Mouse (Mus musculus) ES-E14 (cell line): ENCODE results near the gene Metap1.

Experiments used
- CHD2 ChIP-seq: IDR thresholded peaks from 2 replicates; pipeline ENCODE4 v1.6.1; 2014; ENCODE audit warnings: mild to moderate bottlenecking, low read depth, low read length, inconsistent platforms
- HCFC1 ChIP-seq: IDR thresholded peaks from 2 replicates; pipeline ENCODE4 v1.6.1; 2012; ENCODE audit warnings: low read length, inconsistent platforms, borderline replicate concordance; ENCODE audit not compliant: insufficient read depth
- MAFK ChIP-seq: IDR thresholded peaks from 2 replicates; pipeline ENCODE4 v1.6.1; 2014; ENCODE audit warnings: mild to moderate bottlenecking, low read depth, low read length, inconsistent platforms; ENCODE audit not compliant: insufficient read depth
- ZC3H11A ChIP-seq: IDR thresholded peaks from 2 replicates; pipeline ENCODE4 v1.6.1; 2012; ENCODE audit warnings: low read depth, mild to moderate bottlenecking, inconsistent platforms, low read length, borderline replicate concordance
- ZNF384 ChIP-seq: IDR thresholded peaks from 2 replicates; pipeline ENCODE4 v1.6.1; 2012; ENCODE audit warnings: low read depth, low read length, inconsistent platforms

DNA sequence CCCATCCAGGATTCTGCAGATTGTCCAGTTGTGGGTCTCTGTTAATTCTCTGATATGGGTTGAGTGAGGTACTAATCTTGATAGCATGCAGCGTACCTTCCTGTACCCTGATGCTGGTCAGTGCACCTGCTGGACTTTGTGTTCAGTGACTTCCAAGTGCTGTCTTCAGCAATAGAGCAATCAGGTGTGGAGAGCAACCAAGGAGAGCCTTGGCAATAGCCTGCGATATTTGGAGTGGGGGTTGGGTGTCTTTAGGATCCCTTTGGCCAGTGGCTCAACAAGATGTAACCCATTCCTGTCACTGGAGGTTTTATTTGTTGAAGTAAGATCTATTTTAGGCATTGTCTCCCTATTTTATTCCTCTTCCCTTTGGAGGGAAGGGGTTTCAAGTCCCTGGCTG is 46.7 kb upstream of the Metap1 start:
- TF ChIP-seq CHD2, result no peak
- no peak for TF ChIP-seq HCFC1
- no peak for TF ChIP-seq ZNF384
- TF ChIP-seq MAFK, result no peak
- no peak for TF ChIP-seq ZC3H11A
